Mouse (Mus musculus) embryonic stem cell, embryonic (primary cell): Measurements from ENCODE around the gene Zcchc10.
"Not testable (repeated sequence)": the region's sequence is repeated elsewhere in the genome, so short reads cannot be mapped to it uniquely, and the experiment has no call there.

Experiments used
- CTCF ChIA-PET, 4 experiments: fragments of 300-600 bp in 2 of 4; fragments of 350-600 bp in 2 of 4; sonication (Branson Sonifier 250); formaldehyde crosslinking; loops; one replicate each; lab custom pipeline; 2022; ENCODE audit warnings: inconsistent platforms in 2 of 4; lab: Charles Lee
- POLR2A ChIA-PET, 4 experiments: fragments of 300-600 bp in 2 of 4; fragments of 350-600 bp in 2 of 4; sonication (Branson Sonifier 250); formaldehyde crosslinking; loops; one replicate each; lab custom pipeline; 2022; ENCODE audit warnings: antibody characterized with exemption in 4 of 4, inconsistent platforms in 1 of 4; lab: Charles Lee

The Zcchc10 gene

DNA sequence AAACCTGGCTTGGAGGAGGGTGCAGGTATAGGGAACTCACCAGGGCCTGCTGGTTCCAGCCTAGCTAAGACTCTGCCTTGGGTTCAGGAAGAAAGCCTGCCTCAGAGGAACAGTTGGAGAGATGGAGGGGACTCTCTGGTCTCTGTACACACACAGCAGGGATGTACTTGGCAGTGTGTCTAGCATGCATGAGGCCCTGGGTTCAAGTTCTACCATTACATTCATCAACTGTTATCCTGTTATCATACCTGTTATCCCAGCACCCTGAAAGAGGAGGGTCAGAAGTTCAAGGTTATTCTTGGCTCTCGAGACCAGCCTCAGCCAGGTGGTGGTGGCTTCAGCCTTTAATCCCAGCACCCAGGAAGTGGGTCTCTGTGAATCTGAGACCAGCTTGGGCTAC is 12.4 kb downstream of the Zcchc10 start:
- ChIA-PET POLR2A (interaction anchor here (0.6 to 7.0 kb wide), 27 partner anchors 7 to 94 kb away, joined by 3 to 92 read pairs (median 7); partner anchors contain the start of genes Gdf9 (in 2 of the 4), Hspa4 (in 2 of the 4), Uqcrq (in 2 of the 4) and Zcchc10 (in 2 of the 4)), CTCF (interaction anchor here (0.6 to 1.3 kb wide), 9 partner anchors 9 to 1948 kb away, joined by 3 to 5 read pairs (median 3); partner anchors contain the start of gene Zcchc10 (in 1 of the 4))

DNA sequence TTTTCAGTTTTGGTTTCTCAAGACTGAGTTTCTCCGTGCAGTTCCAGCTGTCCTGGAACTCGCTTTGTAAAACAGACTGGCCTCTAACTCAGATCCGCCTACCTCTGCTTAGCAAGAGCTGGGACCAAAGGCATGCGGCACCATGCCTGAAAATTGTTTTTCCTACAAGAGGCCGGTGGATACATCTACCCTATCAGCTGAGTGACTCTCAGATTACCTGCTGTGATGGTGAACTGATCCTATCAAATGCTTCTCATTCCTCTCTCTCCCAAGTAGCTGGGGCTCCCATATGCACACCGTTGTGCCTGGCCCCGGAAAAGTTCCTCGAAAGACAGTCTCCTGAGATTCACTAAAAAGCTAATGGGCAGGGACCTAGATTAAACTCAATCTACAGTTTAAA is 13.2 kb downstream of the Zcchc10 start:
- CTCF ChIA-PET: interaction anchor here (0.6 to 1.3 kb wide), 8 partner anchors 9 to 1531 kb away, joined by 3 to 6 read pairs (median 4); partner anchors contain the start of gene Zcchc10 (in 1 of the 4)
- POLR2A ChIA-PET: interaction anchor here (0.7 to 7.0 kb wide), 24 partner anchors 9 to 597 kb away, joined by 3 to 92 read pairs (median 5); partner anchors contain the start of genes Gdf9 (in 2 of the 4), Uqcrq (in 2 of the 4), Zcchc10 (in 2 of the 4) and Hspa4 (in 1 of the 4)

DNA sequence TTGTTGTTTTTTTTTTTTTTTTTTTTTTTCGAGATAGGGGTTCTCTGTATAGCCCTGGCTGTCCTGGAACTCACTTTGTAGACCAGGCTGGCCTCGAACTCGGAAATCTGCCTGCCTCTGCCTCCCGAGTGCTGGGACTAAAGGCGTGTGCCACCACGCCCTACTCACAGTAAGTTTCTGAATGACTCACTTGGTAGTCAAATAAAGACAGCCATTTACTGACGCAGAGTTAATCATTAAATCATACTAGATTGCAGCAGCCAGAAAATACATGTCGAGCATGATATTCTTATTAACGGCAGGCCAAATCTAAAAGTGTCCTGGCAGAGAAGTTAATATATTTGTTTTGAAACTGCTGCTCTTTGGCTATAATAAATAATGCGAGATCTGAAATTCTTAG is 16.5 kb downstream of the Zcchc10 start:
- POLR2A ChIA-PET: interaction anchor here in 3 of 4 experiments (0.6 to 1.5 kb wide), 6 partner anchors 11 to 60 kb away, joined by 3 to 5 read pairs (median 3); partner anchors contain the start of gene Zcchc10 (in 1 of the 3)
- CTCF ChIA-PET: not testable (repeated sequence)

DNA sequence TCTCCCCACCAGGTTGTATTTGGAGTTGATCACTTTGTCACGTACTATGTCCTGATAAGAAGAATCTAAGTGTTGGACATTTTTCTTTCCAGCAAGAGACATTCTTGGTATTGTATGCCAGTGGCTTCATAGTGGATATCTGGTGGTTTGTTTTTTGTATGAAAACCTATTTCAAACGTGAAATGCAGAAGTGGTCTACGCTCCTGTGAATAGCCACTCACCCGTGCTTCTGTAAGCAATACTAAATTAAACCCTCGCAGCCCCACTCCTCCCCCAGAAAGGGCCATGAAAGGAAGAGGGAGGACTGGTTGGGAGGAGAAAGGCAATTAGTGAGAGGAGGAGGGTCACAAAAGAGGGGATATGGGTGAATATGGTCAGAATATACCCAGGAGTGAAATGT is 18.2 kb downstream of the Zcchc10 start:
- POLR2A ChIA-PET: interaction anchor here in 3 of 4 experiments (0.6 to 3.1 kb wide), 5 partner anchors 8 to 96 kb away, joined by 3 to 24 read pairs (median 3); no protein-coding TSS in a partner anchor
- CTCF ChIA-PET: no interaction called here

DNA sequence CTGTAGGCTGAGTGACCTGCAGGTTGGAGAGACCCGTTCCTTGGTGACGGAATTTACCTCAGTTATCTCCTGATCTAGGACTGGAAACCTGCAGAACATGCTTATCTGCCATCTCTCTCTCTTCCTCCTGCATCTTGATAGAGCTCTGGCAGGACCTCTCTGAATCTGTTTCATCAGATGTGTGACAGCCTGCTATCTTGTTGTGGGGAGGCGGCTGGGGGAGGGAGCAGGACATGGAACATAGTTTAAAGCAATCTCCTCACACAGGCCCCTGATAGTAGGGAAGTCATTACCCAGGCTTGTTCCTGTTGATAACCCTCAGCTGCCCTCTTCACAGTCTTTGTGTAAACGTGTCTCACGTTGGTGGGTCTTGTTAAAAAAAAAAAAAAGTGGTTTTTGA is 20.8 kb downstream of the Zcchc10 start:
- CTCF ChIA-PET: no interaction called here
- POLR2A ChIA-PET: interaction anchor here in 3 of 4 experiments (0.6 to 3.1 kb wide), 10 partner anchors 9 to 47 kb away, joined by 3 to 24 read pairs (median 6); partner anchors contain the start of genes Hspa4 (in 1 of the 3) and Zcchc10 (in 1 of the 3)

DNA sequence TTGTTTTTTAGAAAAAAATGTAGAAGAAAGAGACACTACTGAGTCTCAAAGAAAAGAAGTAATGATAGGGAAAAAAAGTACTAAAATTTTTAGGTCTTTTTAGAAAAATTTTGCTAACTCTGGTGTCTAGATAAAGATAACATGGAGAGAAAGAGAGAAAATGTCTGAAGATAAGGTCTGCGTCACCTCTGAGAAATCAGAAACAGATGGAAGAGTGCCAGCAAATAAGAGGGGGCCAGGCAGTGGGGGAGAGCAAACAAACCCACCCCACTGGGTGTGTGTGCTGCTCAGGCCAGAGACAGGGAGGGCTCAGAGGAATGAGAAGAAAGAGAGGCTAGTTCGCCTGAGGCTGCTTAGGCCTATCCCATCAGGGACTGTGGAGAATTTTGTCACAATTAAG is 21.3 kb downstream of the Zcchc10 start:
- ChIA-PET POLR2A (interaction anchor here in 2 of 4 experiments (0.6 to 3.1 kb wide), 5 partner anchors 10 to 45 kb away, joined by 3 to 24 read pairs (median 6); partner anchors contain the start of gene Hspa4 (in 1 of the 2)), CTCF (no interaction called here)

DNA sequence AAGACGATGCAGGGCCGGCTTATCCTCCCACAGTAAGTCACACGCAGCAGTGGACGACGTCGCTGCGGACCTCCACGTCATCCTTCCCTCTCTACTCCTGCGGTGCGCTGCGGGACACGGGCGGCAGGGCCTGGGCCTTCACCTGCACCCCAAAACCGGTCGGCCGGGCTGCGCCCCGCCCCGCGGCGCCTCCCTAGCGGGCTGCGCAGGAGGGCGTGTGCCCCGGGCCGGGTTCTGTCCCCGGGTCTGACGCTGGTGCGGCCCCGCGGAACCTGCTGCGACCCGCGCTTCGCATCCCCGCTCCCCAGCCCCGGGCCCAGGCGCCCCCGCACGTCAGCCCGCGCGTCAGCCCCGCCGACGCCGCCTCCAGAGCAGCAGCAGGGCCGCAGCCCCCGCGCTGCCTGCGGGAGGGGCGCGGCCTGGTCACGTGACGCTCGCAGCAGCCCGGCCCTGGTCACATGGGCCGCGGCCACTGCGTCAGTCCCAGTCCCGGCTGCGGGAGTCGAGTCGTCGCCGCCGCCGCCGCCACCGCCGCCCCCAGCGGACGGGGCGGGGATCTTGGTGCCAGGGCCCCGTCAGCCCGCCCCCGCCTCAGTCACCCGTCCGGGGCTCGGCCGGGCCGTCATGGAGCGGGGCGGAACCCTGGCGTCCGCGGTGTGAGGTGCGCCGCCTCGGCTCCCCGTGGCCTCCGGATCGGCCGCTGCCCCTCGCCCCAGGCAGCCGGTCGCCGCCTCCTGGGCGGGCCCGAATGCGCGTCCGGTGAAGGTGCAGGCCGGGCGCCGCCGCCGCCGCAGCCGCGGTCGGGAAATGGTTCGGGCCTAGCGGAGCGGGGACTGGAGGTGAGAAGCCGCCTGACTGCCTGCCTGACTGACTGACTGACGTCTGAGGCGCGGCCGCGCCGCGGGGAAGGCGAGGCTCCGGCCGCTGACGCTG is 26.1 kb downstream of the Zcchc10 start, which contains the start of gene Aff4:
TSS of gene Aff4 (plus strand) at position 543 of the 933 bp plus-strand sequence.
- CTCF ChIA-PET: no interaction called here
- POLR2A ChIA-PET: interaction anchor here in 2 of 4 experiments (1.2 to 1.3 kb wide), 2 partner anchors 15 to 17 kb away, joined by 4 to 8 read pairs; no protein-coding TSS in a partner anchor

DNA sequence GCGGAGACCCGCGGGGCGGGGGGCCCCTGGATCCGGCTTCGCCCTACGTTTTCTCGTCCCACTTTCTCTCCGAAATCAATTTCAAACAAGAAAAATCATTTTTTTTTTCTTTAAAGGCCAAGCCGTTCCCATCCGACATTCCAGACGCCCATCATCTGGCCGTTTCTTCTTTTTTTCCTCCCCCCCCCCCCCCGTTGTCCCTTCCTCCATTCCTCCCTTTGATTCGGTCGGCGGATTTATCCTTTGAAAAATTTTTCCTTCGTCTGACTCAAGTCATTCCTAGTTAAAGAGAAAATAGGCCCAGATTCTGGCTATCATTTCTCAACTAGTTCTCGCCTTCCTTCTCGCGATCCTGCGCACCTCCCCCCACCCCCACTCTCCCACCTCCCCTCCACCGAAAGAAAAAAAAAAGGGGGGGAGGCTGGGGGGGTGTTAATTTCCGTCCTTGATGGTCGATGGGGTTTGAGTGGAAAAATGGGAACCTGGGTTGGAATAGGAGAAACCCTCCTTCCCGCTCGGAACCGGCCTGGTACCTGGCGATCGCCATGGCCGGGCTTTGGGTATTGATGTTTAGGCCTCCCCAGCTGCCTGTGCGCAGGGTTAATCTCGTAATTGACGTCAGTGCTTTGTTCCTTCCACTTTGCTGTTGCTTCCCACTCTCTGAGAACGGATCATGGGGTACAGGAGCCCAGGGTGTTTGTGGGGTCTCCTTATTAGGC is 26.9 kb downstream of the Zcchc10 start:
- CTCF ChIA-PET: interaction anchor here in 2 of 4 experiments (0.6 kb wide), 2 partner anchors 15 to 59 kb away, joined by 3 read pairs; no protein-coding TSS in a partner anchor
- POLR2A ChIA-PET: interaction anchor here in 3 of 4 experiments (0.7 to 5.2 kb wide), 31 partner anchors 7 to 80 kb away, joined by 3 to 48 read pairs (median 4); partner anchors contain the start of genes Gdf9 (in 2 of the 3), Hspa4 (in 2 of the 3), Uqcrq (in 2 of the 3) and Zcchc10 (in 1 of the 3)

DNA sequence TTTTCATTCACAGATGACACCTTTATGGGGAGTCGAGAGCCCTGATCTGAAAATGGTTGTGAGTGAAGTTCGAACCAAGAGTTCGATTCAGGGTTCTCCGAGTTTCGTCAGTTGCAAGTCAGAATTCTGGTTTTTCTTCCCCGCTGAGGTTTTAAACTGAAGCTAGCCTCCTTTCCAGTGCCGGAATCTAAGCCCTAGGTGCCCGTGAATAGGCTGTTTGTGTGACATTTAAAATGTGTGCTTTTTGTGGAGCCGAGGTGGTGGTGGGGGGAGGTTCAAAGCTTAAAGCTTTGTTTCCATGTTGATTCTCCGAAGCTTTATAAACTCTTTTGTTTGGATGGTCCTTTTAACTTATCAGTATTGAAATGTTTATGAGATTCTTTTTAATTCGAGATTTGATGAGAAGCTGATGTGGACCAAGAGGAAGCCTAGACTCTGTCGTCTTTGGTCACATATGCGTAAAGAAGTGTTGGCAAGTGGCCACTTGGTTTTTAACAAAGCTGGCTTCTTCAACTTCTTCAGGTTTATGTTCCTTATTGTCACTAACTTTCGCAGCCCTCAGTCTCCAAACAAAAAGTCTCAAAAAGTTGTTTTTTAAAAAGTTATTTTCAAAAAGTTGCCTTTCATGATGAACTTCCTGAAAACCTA is 27.6 kb downstream of the Zcchc10 start:
- ChIA-PET POLR2A (interaction anchor here (0.6 to 5.2 kb wide), 38 partner anchors 8 to 161 kb away, joined by 3 to 48 read pairs (median 4); partner anchors contain the start of genes Gdf9 (in 2 of the 4), Hspa4 (in 2 of the 4), Uqcrq (in 2 of the 4) and Zcchc10 (in 1 of the 4)), CTCF (interaction anchor here in 3 of 4 experiments (0.6 kb wide), 4 partner anchors 16 to 1181 kb away, joined by 3 to 4 read pairs (median 3); partner anchors contain the start of gene Hspa4 (in 1 of the 3))

DNA sequence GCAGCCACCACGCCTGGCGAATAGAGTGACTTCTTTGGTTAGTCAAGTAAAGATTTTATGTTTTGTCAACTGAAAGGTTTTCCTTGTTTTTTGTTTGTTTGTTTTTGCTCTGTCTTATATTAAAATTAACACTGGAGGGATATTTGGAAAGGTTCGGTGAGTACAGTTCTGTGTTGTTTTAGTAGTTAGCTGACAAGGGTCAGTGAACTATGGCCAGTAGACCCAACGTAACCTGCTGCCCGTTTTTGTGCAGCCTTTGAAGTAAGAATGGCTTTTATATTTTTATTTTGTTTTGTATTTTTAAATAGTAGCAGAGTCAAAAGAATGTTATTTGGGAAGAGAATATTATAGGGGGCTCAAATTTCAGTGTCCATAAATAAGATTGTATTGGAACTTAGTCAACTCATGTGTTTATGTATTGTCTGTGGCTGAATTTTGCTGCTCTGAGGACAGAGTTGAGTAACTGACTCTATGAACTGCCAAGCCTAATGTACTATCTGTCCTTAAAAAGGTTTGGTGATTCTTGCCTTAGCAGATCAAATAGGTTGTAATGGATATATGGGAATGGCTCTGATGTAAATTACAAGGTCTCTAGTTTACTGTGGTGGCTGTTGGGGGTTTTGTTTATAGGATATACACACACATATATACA is 34.2 kb downstream of the Zcchc10 start:
- CTCF ChIA-PET: no interaction called here

DNA sequence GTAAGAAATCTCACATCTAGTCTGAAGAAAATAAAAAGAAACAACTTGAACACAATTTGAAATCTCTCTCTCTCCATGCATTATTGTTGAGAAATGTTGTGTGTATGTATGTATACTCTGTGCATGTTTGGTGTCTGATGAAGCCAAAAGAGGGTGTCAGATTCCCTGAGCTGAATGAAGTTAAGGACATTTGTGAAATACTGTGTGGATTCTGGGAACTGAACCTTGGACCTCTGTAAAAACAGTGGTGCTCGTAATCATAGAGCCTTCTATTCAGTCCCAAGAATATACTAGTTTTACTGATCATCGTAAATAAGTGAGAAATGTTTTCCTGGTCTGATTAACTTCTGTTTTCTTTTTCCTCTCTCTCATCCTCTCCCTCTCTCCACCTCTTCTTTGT is 42.6 kb downstream of the Zcchc10 start:
- ChIA-PET POLR2A (interaction anchor here in 1 of 4 experiments (0.6 to 3.7 kb wide), 4 partner anchors 9 to 72 kb away, joined by 3 to 26 read pairs (median 7); no protein-coding TSS in a partner anchor), CTCF (interaction anchor here in 1 of 4 experiments (0.5 kb wide), 1 partner anchor 98 kb away, joined by 4 read pairs; no protein-coding TSS in a partner anchor)

More for the DNA sequence above, 34.2 kb downstream of the Zcchc10 start:
- POLR2A ChIA-PET: interaction anchor here in 2 of 4 experiments (0.9 to 2.7 kb wide), 10 partner anchors 8 to 58 kb away, joined by 3 to 6 read pairs (median 3); partner anchors contain the start of genes Hspa4 (in 1 of the 2) and Zcchc10 (in 1 of the 2)

DNA sequence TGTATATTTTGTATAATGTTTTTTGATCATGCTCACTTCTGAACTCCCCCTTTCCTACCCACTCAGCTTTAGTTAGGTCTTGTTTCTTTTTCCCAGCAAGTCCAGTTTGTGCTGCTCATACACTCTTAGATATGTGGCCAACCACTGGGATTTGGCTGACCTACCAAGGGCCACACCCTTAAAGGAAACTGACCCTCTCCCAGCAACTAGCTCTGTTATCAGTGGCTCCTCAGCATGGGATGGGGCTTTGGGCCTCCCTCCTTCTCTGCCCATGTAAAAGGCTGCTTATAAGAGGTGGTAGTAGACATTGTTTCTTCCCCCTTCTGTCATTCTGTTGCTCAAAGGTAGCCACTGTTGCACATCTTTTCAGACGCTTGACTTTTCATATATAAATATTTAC is 54.4 kb downstream of the Zcchc10 start:
- ChIA-PET POLR2A (interaction anchor here in 1 of 4 experiments (1.0 to 1.1 kb wide), 2 partner anchors 14 to 48 kb away, joined by 3 to 5 read pairs; no protein-coding TSS in a partner anchor), CTCF (interaction anchor here in 1 of 4 experiments (0.6 kb wide), 1 partner anchor 11 kb away, joined by 8 read pairs; no protein-coding TSS in a partner anchor)
